Mouse (Mus musculus): Measurements from ENCODE around the gene 3110009E18Rik. TPM values are rescaled to one million over a fixed set of nuclear protein-coding genes. Genes with fewer than 3 reads are reported as not detected.

3110009E18Rik gene
- polyA plus RNA-seq, 1 experiment from 2014 or later = 11.9 TPM

DNA sequence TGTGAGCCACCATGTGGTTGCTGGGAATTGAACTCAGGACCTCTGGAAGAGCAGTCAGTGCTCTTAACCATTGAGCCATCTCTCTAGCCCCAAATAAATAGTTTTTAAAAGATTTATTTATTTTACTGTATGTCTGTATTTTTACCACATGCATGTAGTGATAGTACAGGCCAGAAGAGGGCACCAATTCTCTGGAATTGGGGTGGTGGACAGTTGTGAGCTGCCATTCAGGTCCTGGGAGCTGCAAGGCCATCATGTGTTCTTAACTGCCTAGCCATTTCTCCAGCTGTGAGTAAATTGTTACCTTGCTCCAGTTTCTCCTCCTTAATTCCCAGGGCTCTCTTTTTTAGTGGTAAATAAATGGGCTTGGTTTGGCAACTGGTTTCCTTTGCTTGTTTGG is 33.2 kb downstream of the 3110009E18Rik start:
- H3K4me3 ChIP-seq (replicated peaks; ENCODE audit: low read length) = no peak overlapping the region
- no peak for ATAC-seq (ENCODE audit: insufficient read depth, low FRiP score)
- no peaks in the 10 kb centered on the region for H3K27me3 ChIP-seq (ENCODE audit: control insufficient read depth, insufficient read depth, low read length)
- H3K27ac ChIP-seq (ENCODE audit: low read length) = no peak overlapping the region
- H3K36me3 ChIP-seq (ENCODE audit: control insufficient read depth, insufficient read depth, low read length) = no peaks in the 10 kb centered on the region
- no peaks in the 10 kb centered on the region for H3K9me3 ChIP-seq (replicated peaks; ENCODE audit: control insufficient read depth, low read length)
- no peak overlapping the region for H3K4me2 ChIP-seq (ENCODE audit: low read depth, low read length)
- no peak overlapping the region for H3K9ac ChIP-seq (ENCODE audit: low read length)
- no peaks in the 10 kb centered on the region for H3K4me1 ChIP-seq (ENCODE audit: control insufficient read depth, insufficient read depth, low read length)

DNA sequence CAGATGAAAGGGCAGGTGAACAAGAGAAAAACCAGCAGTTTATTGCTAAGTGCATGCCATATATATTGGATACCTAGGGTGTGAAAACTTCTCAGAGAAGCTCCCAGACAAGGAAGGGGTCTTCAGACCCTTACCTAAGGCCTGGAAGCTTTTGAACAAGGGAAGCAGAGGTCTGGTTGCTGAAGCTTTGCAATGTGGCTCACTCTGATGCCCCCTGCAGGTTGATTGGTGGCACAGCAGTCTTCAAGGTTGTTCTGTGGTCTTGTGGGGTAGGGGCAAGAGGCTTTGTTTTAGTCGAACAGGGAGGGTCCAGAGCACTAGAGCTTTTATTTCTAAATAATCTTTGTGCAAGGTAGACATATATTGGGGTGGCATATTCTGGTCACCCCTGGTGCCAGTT is 34.3 kb downstream of the 3110009E18Rik start:
- WGBS = 7% methylated on average over 1 of the region's 1 CpGs
- no peak overlapping the region for H3K4me3 ChIP-seq (replicated peaks; ENCODE audit: low read length)
- no peak for ATAC-seq (ENCODE audit: insufficient read depth, low FRiP score)

DNA sequence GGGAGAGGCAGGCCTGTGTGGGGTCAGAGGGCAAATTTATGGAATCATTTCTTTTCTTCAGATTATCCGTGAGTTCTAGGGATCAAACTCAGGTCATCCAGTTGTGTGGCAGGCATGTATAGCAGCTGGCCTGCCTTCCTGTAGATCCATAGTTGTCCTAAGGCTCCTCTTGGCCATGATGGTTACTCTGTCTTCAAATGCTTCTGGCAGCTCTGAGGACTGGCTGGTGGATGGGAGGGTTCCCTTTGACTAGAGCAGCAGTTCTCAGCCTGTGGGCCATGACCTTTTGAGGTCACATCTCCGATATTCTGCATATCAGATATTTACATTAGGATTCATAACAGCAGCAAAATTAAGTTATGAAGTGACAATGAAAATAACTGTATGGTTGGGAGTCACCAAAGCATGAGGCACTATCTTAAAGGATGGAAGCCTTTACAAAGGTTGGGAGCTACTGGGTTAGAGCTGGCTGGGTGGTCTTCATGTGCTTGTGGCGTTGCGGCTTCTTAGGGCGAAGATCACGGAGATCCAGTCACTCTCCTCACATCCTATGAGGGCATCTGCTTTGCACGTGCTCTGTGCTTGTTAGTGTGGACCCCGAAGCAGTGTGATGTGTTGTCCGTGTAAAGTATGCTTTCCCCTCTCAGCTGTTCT is 37.6 kb downstream of the 3110009E18Rik start:
- no peak overlapping the region for H3K4me3 ChIP-seq (replicated peaks; ENCODE audit: low read length)
- no peak overlapping the region for H3K27ac ChIP-seq (ENCODE audit: low read length)
- no peaks in the 10 kb centered on the region for H3K36me3 ChIP-seq (ENCODE audit: control insufficient read depth, insufficient read depth, low read length)
- H3K4me1 ChIP-seq (ENCODE audit: control insufficient read depth, insufficient read depth, low read length) = no peaks in the 10 kb centered on the region
- WGBS = 77% methylated on average over 9 of the region's 9 CpGs
- H3K27me3 ChIP-seq (ENCODE audit: control insufficient read depth, insufficient read depth, low read length) = no peaks in the 10 kb centered on the region
- no peak overlapping the region for H3K9ac ChIP-seq (ENCODE audit: low read length)
- ATAC-seq (ENCODE audit: insufficient read depth, low FRiP score) = no peak
- no peaks in the 10 kb centered on the region for H3K9me3 ChIP-seq (replicated peaks; ENCODE audit: control insufficient read depth, low read length)
- H3K4me2 ChIP-seq (ENCODE audit: low read depth, low read length) = no peak overlapping the region

More for the DNA sequence above, 34.3 kb downstream of the 3110009E18Rik start:
- Histone ChIP-seq H3K4me1 (ENCODE audit: control insufficient read depth, insufficient read depth, low read length) (no peaks in the 10 kb centered on the region), H3K27me3 (ENCODE audit: control insufficient read depth, insufficient read depth, low read length) (no peaks in the 10 kb centered on the region), H3K36me3 (ENCODE audit: control insufficient read depth, insufficient read depth, low read length) (no peaks in the 10 kb centered on the region), H3K27ac (ENCODE audit: low read length) (no peak overlapping the region), H3K4me2 (ENCODE audit: low read depth, low read length) (no peak overlapping the region), H3K9me3 (replicated peaks; ENCODE audit: control insufficient read depth, low read length) (no peaks in the 10 kb centered on the region), H3K9ac (ENCODE audit: low read length) (no peak overlapping the region)

DNA sequence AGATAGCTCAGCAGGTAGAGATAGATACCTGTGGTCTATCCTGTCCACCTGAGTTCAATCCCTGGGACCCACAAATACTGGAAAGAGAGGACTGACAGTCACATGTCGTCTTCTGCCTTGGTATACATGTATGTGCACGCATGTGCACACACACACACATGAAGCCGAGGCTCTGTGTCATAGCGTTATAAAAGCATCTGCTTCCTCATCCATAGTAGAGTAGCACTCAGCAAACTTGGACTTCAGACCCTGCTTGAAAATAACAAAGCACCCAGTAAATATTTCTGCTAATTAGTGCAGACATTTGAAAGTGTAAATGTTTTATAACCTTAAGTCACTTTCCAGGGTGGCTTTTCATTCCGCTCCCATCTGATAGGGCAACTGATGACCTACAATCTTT is 40.5 kb downstream of the 3110009E18Rik start:
- H3K27me3 ChIP-seq (ENCODE audit: control insufficient read depth, insufficient read depth, low read length) = no peaks in the 10 kb centered on the region
- no peaks in the 10 kb centered on the region for H3K36me3 ChIP-seq (ENCODE audit: control insufficient read depth, insufficient read depth, low read length)
- H3K9ac ChIP-seq (ENCODE audit: low read length) = no peak overlapping the region
- no peak overlapping the region for H3K4me3 ChIP-seq (replicated peaks; ENCODE audit: low read length)
- no peaks in the 10 kb centered on the region for H3K4me1 ChIP-seq (ENCODE audit: control insufficient read depth, insufficient read depth, low read length)
- no peak for ATAC-seq (ENCODE audit: insufficient read depth, low FRiP score)
- 85% methylated on average over 5 of the region's 5 CpGs for WGBS
- H3K4me2 ChIP-seq (ENCODE audit: low read depth, low read length) = no peak overlapping the region
- H3K9me3 ChIP-seq (replicated peaks; ENCODE audit: control insufficient read depth, low read length) = no peaks in the 10 kb centered on the region
- H3K27ac ChIP-seq (ENCODE audit: low read length) = no peak overlapping the region

DNA sequence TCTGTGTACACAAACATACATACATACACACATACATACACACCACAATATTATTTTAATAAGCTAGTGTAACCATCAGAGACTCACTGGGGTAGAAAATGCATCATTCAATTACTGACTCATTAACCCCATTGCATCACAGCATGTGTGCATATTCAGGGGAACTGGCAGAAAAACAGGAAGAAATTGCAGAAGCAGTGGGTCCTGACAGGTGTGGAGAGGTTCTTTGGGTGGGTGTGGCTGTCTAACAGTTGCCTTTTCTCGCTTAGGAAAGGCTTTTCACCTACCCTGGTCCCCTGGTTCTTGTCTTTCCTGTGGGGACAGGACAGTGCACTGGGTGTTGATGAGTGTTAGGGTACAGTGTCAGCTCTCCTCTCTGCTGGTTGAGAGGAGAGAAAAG is 41.6 kb downstream of the 3110009E18Rik start:
- Histone ChIP-seq H3K9me3 (replicated peaks; ENCODE audit: control insufficient read depth, low read length) (no peaks in the 10 kb centered on the region), H3K4me1 (ENCODE audit: control insufficient read depth, insufficient read depth, low read length) (no peaks in the 10 kb centered on the region), H3K4me2 (ENCODE audit: low read depth, low read length) (no peak overlapping the region), H3K27ac (ENCODE audit: low read length) (no peak overlapping the region), H3K36me3 (ENCODE audit: control insufficient read depth, insufficient read depth, low read length) (no peaks in the 10 kb centered on the region), H3K9ac (ENCODE audit: low read length) (no peak overlapping the region), H3K4me3 (replicated peaks; ENCODE audit: low read length) (no peak overlapping the region), H3K27me3 (ENCODE audit: control insufficient read depth, insufficient read depth, low read length) (no peaks in the 10 kb centered on the region)
- ATAC-seq (ENCODE audit: insufficient read depth, low FRiP score) = no peak
- WGBS = 72% methylated on average over 1 of the region's 1 CpGs

DNA sequence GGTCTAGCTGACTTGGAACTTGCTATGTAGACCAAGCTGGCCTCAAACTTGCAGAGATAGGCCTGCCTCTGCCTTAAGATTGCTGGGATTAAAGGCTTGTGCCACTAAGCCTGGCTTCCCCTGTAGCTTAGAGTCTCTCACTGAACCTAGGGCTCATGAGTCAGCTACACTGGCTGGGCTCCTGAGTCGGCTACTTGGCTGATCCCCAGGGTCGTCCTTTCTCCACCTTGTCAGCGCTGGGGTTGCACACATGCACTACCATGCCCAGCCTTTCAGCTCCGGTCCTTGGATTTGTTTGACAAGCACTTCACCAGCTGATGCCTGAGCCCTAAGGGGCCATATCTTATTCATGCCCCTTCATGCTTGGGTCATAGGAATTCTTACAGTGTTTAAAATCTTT is 47.0 kb downstream of the 3110009E18Rik start:
- Histone ChIP-seq H3K9me3 (replicated peaks; ENCODE audit: control insufficient read depth, low read length) (no peaks in the 10 kb centered on the region), H3K36me3 (ENCODE audit: control insufficient read depth, insufficient read depth, low read length) (no peaks in the 10 kb centered on the region), H3K4me1 (ENCODE audit: control insufficient read depth, insufficient read depth, low read length) (no peaks in the 10 kb centered on the region), H3K4me3 (replicated peaks; ENCODE audit: low read length) (no peak overlapping the region), H3K27me3 (ENCODE audit: control insufficient read depth, insufficient read depth, low read length) (no peaks in the 10 kb centered on the region), H3K4me2 (ENCODE audit: low read depth, low read length) (no peak overlapping the region), H3K27ac (ENCODE audit: low read length) (no peak overlapping the region), H3K9ac (ENCODE audit: low read length) (no peak overlapping the region)
- 71% methylated on average over 4 of the region's 4 CpGs for WGBS
- no peak for ATAC-seq (ENCODE audit: insufficient read depth, low FRiP score)

DNA sequence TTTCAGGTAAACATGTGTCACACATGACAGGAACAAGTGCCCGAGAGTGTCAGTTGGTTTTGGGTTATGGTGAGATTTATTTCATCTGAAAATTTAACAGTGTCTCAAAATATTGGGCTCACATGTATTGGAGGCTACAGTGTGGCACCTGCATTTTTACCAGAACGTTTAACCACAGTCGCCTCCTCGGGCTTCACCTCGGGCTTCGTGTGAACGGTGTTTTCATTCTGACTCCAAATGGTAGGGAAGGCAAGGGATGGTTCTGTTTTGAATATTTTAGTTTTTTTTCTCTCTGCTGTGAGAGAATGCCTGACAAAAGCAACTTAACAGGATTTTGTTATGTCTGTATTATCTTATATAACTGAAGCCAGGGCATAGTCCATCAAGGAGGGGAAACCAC is 47.7 kb downstream of the 3110009E18Rik start:
- Histone ChIP-seq H3K4me3 (replicated peaks; ENCODE audit: low read length) (no peak overlapping the region), H3K9ac (ENCODE audit: low read length) (no peak overlapping the region), H3K27ac (ENCODE audit: low read length) (no peak overlapping the region), H3K4me1 (ENCODE audit: control insufficient read depth, insufficient read depth, low read length) (no peaks in the 10 kb centered on the region), H3K4me2 (ENCODE audit: low read depth, low read length) (no peak overlapping the region), H3K36me3 (ENCODE audit: control insufficient read depth, insufficient read depth, low read length) (no peaks in the 10 kb centered on the region), H3K27me3 (ENCODE audit: control insufficient read depth, insufficient read depth, low read length) (no peaks in the 10 kb centered on the region), H3K9me3 (replicated peaks; ENCODE audit: control insufficient read depth, low read length) (no peaks in the 10 kb centered on the region)
- no peak for ATAC-seq (ENCODE audit: insufficient read depth, low FRiP score)
- WGBS = 68% methylated on average over 7 of the region's 7 CpGs

DNA sequence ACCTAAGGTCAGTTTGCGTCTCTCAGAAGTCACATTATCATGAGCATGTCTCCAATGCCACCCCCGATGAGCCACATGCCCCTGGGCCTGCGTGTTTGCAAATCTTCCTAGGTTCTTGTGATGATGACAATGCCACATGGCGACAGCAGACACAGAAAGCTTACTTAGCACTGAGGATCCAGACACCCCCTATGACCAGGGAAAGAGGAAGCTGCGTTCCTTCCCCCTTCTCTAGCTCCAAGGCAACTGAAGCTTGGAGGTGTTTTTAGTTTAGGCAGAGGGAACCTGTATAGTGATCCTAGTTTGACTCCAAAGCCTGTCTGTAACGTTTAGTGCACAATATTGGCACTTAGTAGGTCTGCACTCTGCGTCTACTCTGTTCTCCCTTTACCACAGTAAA is 49.3 kb downstream of the 3110009E18Rik start:
- H3K27ac ChIP-seq (ENCODE audit: low read length) = no peak overlapping the region
- 83% methylated on average over 7 of the region's 7 CpGs for WGBS
- ATAC-seq (ENCODE audit: insufficient read depth, low FRiP score) = no peak

DNA sequence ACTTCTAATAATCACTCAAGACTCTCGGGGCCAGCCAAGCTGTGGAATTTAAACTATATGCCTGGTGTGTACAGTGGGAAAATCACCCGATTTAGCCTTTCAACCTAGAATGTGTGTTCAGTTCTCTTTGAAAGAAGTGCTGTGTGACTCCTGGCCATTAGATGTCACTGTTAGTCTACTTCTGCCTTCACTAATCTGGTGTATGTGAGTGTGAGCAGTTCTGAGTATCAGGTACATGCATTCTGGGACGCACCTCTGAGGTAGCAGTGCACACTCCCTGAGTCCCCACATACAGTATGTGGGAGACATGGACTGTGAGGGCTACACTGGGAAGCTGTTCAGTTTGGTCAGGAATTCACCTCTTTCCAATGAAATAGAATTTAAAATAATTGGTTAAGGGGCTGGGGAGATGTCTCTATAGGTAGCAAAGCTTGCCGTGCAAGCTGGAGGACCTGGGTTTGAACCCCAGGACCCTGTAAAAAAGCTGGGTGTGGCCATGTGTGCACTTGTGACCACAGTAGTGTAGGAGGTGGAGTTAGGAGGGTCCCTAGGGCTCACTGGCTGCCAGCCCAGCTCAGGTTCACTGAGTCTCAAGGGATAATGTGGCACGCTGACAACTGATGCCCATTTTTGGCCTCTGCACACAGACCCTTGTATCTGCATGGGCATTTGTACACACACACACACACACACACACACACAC is 51.0 kb downstream of the 3110009E18Rik start:
- Histone ChIP-seq H3K27me3 (ENCODE audit: control insufficient read depth, insufficient read depth, low read length) (no peaks in the 10 kb centered on the region), H3K4me3 (replicated peaks; ENCODE audit: low read length) (no peak overlapping the region), H3K36me3 (ENCODE audit: control insufficient read depth, insufficient read depth, low read length) (no peaks in the 10 kb centered on the region), H3K4me2 (ENCODE audit: low read depth, low read length) (no peak overlapping the region), H3K9ac (ENCODE audit: low read length) (no peak overlapping the region), H3K9me3 (replicated peaks; ENCODE audit: control insufficient read depth, low read length) (no peaks in the 10 kb centered on the region), H3K27ac (ENCODE audit: low read length) (no peak overlapping the region), H3K4me1 (ENCODE audit: control insufficient read depth, insufficient read depth, low read length) (no peaks in the 10 kb centered on the region)
- no peak for ATAC-seq (ENCODE audit: insufficient read depth, low FRiP score)
- 53% methylated on average over 5 of the region's 5 CpGs for WGBS

More for the DNA sequence above, 49.3 kb downstream of the 3110009E18Rik start:
- Histone ChIP-seq H3K4me2 (ENCODE audit: low read depth, low read length) (no peak overlapping the region), H3K36me3 (ENCODE audit: control insufficient read depth, insufficient read depth, low read length) (no peaks in the 10 kb centered on the region), H3K9ac (ENCODE audit: low read length) (no peak overlapping the region), H3K27me3 (ENCODE audit: control insufficient read depth, insufficient read depth, low read length) (no peaks in the 10 kb centered on the region), H3K4me1 (ENCODE audit: control insufficient read depth, insufficient read depth, low read length) (no peaks in the 10 kb centered on the region), H3K9me3 (replicated peaks; ENCODE audit: control insufficient read depth, low read length) (no peaks in the 10 kb centered on the region), H3K4me3 (replicated peaks; ENCODE audit: low read length) (no peak overlapping the region)
